Comparison of ENCODE assay signal across 22 mouse cellular contexts in genomic region chr3:135289148-135289547, GRCm38 (mm10). TPM values are rescaled to one million over a fixed set of nuclear protein-coding genes. Genes with fewer than 3 reads are reported as not detected.
DNase-seq lines count a peak whose midpoint lies in the region; ATAC-seq and TF ChIP-seq lines count a peak whose summit lies in the region.
"Had no signal": no experiment of that assay in that cellular context is flagged by ENCODE, and none has a peak within 500 bp of the region (broad histone marks: within the 10 kb centered on the region; RNA-seq: fewer than 3 reads in every experiment).

No protein-coding gene starts in this region.

- H3K4me3 ChIP-seq in intestine, postnatal 0 days (ENCODE audit: low read depth, low read length): no peak overlapping the region
- H3K4me3 ChIP-seq in intestine, embryonic 15.5 days (replicated peaks): no peak overlapping the region
- H3K4me3 ChIP-seq in C2C12 (ENCODE audit: insufficient read depth, poor library complexity, severe bottlenecking) (no peak overlapping the region), myocyte (no peak overlapping the region)
- H3K4me3 ChIP-seq: embryonic facial prominence, embryonic 10.5 days; embryonic facial prominence, embryonic 12.5 days; forebrain, embryonic 12.5 days; forebrain, embryonic 15.5 days had no signal

- H3K4me1 ChIP-seq in intestine, postnatal 0 days (replicated peaks; ENCODE audit: control insufficient read depth, insufficient read depth, low read length): no peaks in the 10 kb centered on the region
- no peaks in the 10 kb centered on the region for H3K4me1 ChIP-seq in intestine, embryonic 15.5 days (replicated peaks)
- H3K4me1 ChIP-seq: embryonic facial prominence, embryonic 12.5 days; forebrain, embryonic 15.5 days had no signal

- no peaks in the 10 kb centered on the region for H3K9me3 ChIP-seq in intestine, postnatal 0 days (ENCODE audit: control insufficient read depth)
- no peaks in the 10 kb centered on the region for H3K9me3 ChIP-seq in intestine, embryonic 15.5 days
- H3K9me3 ChIP-seq: embryonic facial prominence, embryonic 10.5 days; embryonic facial prominence, embryonic 12.5 days; forebrain, embryonic 12.5 days; forebrain, embryonic 15.5 days had no signal

- no peaks in the 10 kb centered on the region for H3K27me3 ChIP-seq in intestine, postnatal 0 days (replicated peaks; ENCODE audit: control insufficient read depth, insufficient read depth, low read length)
- no peaks in the 10 kb centered on the region for H3K27me3 ChIP-seq in intestine, embryonic 15.5 days (replicated peaks)
- H3K27me3 ChIP-seq in C2C12 (ENCODE audit: control insufficient read depth, insufficient read depth, insufficient read length) (no peaks in the 10 kb centered on the region), myocyte (ENCODE audit: control insufficient read depth, insufficient read depth, insufficient read length) (no peaks in the 10 kb centered on the region)
- H3K27me3 ChIP-seq: embryonic facial prominence, embryonic 12.5 days; forebrain, embryonic 12.5 days; forebrain, embryonic 15.5 days had no signal

- H3K4me2 ChIP-seq in intestine, postnatal 0 days (replicated peaks; ENCODE audit: low read depth): no peak overlapping the region
- H3K4me2 ChIP-seq in intestine, embryonic 15.5 days (replicated peaks): no peak overlapping the region
- H3K4me2 ChIP-seq in myocyte (ENCODE audit: low read depth): no peak overlapping the region
- H3K4me2 ChIP-seq: embryonic facial prominence, embryonic 12.5 days; forebrain, embryonic 12.5 days; forebrain, embryonic 15.5 days had no signal

- no peaks in the 10 kb centered on the region for H3K79me3 ChIP-seq in C2C12 (ENCODE audit: low read depth)

- ATAC-seq in intestine, postnatal 0 days: peak; percentile 35; the same call in 1 of the 2 replicates
- ATAC-seq in intestine, embryonic 15.5 days: no peak
- ATAC-seq: forebrain, embryonic 15.5 days; forebrain, postnatal 0 days had no signal

- DNase-seq in 3T3-L1 (ENCODE audit: low read depth, low spot score): peak; percentile 60
- DNase-seq in left cerebral cortex, adult 9 months (ENCODE audit: low spot score in 2 of 2): no peak
- no peak for DNase-seq in cerebellum, adult 11-12 months
- DNase-seq: adrenal gland, adult 2 months; adrenal gland, postnatal 10 days; adrenal gland, postnatal 25 days; B cell, adult 2 months; cerebellum, adult 11 months; cerebellum, adult 2 months; cerebellum, adult 9-10 months; cerebellum, postnatal 10 days; cerebellum, postnatal 25 days; forebrain, postnatal 0 days had no signal

- WGBS in intestine, postnatal 0 days: 71% methylated on average over 1 of the region's 1 CpGs
- WGBS in intestine, embryonic 15.5 days: 93% methylated on average over 1 of the region's 1 CpGs

- no peak overlapping the region for H3K27ac ChIP-seq in intestine, postnatal 0 days (ENCODE audit: low read depth, low read length)
- no peak overlapping the region for H3K27ac ChIP-seq in intestine, embryonic 15.5 days
- H3K27ac ChIP-seq: embryonic facial prominence, embryonic 10.5 days; embryonic facial prominence, embryonic 12.5 days; forebrain, embryonic 12.5 days; forebrain, embryonic 15.5 days had no signal

- H3ac ChIP-seq in C2C12 (ENCODE audit: control insufficient read depth, insufficient read length, low read depth) (no peak overlapping the region), myocyte (ENCODE audit: control insufficient read depth, insufficient read length) (no peak overlapping the region)

- no peaks in the 10 kb centered on the region for H3K36me3 ChIP-seq in intestine, postnatal 0 days (ENCODE audit: control insufficient read depth, insufficient read depth)
- no peaks in the 10 kb centered on the region for H3K36me3 ChIP-seq in intestine, embryonic 15.5 days
- H3K36me3 ChIP-seq in C2C12 (ENCODE audit: control insufficient read depth, insufficient read depth) (no peaks in the 10 kb centered on the region), myocyte (ENCODE audit: control insufficient read depth, insufficient read depth) (no peaks in the 10 kb centered on the region)
- H3K36me3 ChIP-seq: embryonic facial prominence, embryonic 10.5 days; embryonic facial prominence, embryonic 12.5 days; forebrain, embryonic 12.5 days; forebrain, embryonic 15.5 days had no signal

- no peaks in the 10 kb centered on the region for H3K79me2 ChIP-seq in C2C12 (ENCODE audit: control insufficient read depth, insufficient read depth)
- no peaks in the 10 kb centered on the region for H3K79me2 ChIP-seq in myocyte (ENCODE audit: control insufficient read depth, insufficient read depth)

- TF ChIP-seq POLR2A in myocyte (IDR thresholded peaks at IDR 0.05; ENCODE audit: insufficient read length, low read depth): no peak

- TF ChIP-seq CTCF in intestine, postnatal 0 days (IDR thresholded peaks at IDR 0.05; ENCODE audit: low read depth): no peak
- no peak for TF ChIP-seq CTCF in C2C12 (IDR thresholded peaks at IDR 0.05; ENCODE audit: control insufficient read depth, insufficient read depth, insufficient read length)

- H3K9ac ChIP-seq in intestine, postnatal 0 days (ENCODE audit: low read depth, low read length): no peak overlapping the region
- no peak overlapping the region for H3K9ac ChIP-seq in intestine, embryonic 15.5 days
- H3K9ac ChIP-seq: embryonic facial prominence, embryonic 12.5 days; forebrain, embryonic 12.5 days; forebrain, embryonic 15.5 days; forebrain, postnatal 0 days had no signal

TF ChIP-seq in C2C12, 6 proteins besides CTCF, POLR2A, EP300 and RAD21:
- TF ChIP-seq USF1 (IDR thresholded peaks at IDR 0.05; ENCODE audit: low read depth) (peak; percentile 9), MYOD1 (IDR thresholded peaks at IDR 0.05; ENCODE audit: control insufficient read depth, insufficient read length, low read depth) (peak; percentile 62), MAX (IDR thresholded peaks at IDR 0.05) (no peak)
TF ChIP-seq in C2C12: peak in this region for 2.

TF ChIP-seq in myocyte, 11 proteins besides CTCF, POLR2A, EP300 and RAD21:
- no peak for TF ChIP-seq E2F4 (IDR thresholded peaks at IDR 0.05; ENCODE audit: insufficient read depth)
- peak in 2 of 3 experiments; percentile 18 to 50 for TF ChIP-seq MYOG (IDR thresholded peaks at IDR 0.05; ENCODE audit: control insufficient read depth in 1 of 3, insufficient read depth in 1 of 3, insufficient read length in 2 of 3, low read depth in 2 of 3)
- peak in 2 of 3 experiments; percentile 5 to 64 for TF ChIP-seq MYOD1 (IDR thresholded peaks at IDR 0.05; ENCODE audit: control insufficient read depth in 1 of 3, insufficient read length in 2 of 3, low read depth in 2 of 3)
- TF ChIP-seq TCF12 (IDR thresholded peaks at IDR 0.05; ENCODE audit: insufficient read depth, poor library complexity, severe bottlenecking): no peak
- TF ChIP-seq TCF3 (IDR thresholded peaks at IDR 0.05; ENCODE audit: insufficient read length, low read depth): no peak
- no peak for TF ChIP-seq SRF (IDR thresholded peaks at IDR 0.05; ENCODE audit: control insufficient read depth, insufficient read length, low read depth)
- no peak for TF ChIP-seq REST (IDR thresholded peaks at IDR 0.05; ENCODE audit: insufficient read depth, insufficient read length)

RNA-seq across cellular contexts. Expression of gene Bdh2, which starts 8.1 kb away (rescaled TPM):
- polyA plus RNA-seq in intestine, postnatal 0 days (2015; fragmentation: Nextera tagmentation; extraction: Ambion mirVana): 5.6 and 8.0 TPM in 2 replicates
- 7.1 and 8.9 TPM in 2 replicates for polyA plus RNA-seq in intestine, embryonic 15.5 days (2015; fragmentation: Nextera tagmentation; extraction: Ambion mirVana)
- polyA plus RNA-seq in C2C12 (2012; fragmentation: generic; extraction: Trizol) (2.0 TPM), myocyte (2012; fragmentation: generic; extraction: Trizol) (3.9 TPM)

RNA-seq across cellular contexts. Expression of gene Slc9b2, which starts 18.4 kb away (rescaled TPM):
- 0.59 and 0.68 TPM in 2 replicates for polyA plus RNA-seq in intestine, postnatal 0 days (2015; fragmentation: Nextera tagmentation; extraction: Ambion mirVana)
- polyA plus RNA-seq in intestine, embryonic 15.5 days (2015; fragmentation: Nextera tagmentation; extraction: Ambion mirVana): 0.93 and 1.1 TPM in 2 replicates
- polyA plus RNA-seq in C2C12 (2012; fragmentation: generic; extraction: Trizol) (0.22 TPM), myocyte (2012; fragmentation: generic; extraction: Trizol) (0.29 TPM)

RNA-seq across cellular contexts. Expression of gene Slc9b1, which starts 58.7 kb away (rescaled TPM):
- polyA plus RNA-seq in intestine, postnatal 0 days (2015; fragmentation: Nextera tagmentation; extraction: Ambion mirVana): 0.24 TPM in 1 of 2 replicates, not detected in the other
- 0.10 and 0.25 TPM in 2 replicates for polyA plus RNA-seq in intestine, embryonic 15.5 days (2015; fragmentation: Nextera tagmentation; extraction: Ambion mirVana)
- polyA plus RNA-seq in C2C12 (2012; fragmentation: generic; extraction: Trizol) (not detected), myocyte (2012; fragmentation: generic; extraction: Trizol) (not detected)
- polyA plus RNA-seq: brain, embryonic 14.5 days; cerebellum, adult 2 months; embryonic facial prominence, embryonic 10.5 days; forebrain, postnatal 0 days had no signal
